Mouse (Mus musculus) hindbrain, embryonic 10.5 days (tissue): ENCODE measurements around the gene Proser3. TPM values are rescaled to one million over a fixed set of nuclear protein-coding genes. Genes with fewer than 3 reads are reported as not detected.

Experiments
- DNase-seq: peaks from one replicate; pipeline ENCODE4 v3.0.0-alpha.2; 2017; ENCODE audit warnings: low spot score
- H3K27ac ChIP-seq: fragments of 300-500 bp; sonication (generic); 2 replicates; pipeline ENCODE4 v1.5.1; 2016; ENCODE audit warnings: mild to moderate bottlenecking, moderate library complexity
- H3K27me3 ChIP-seq: fragments of 300-500 bp; sonication (generic); 2 replicates; pipeline ENCODE4 v1.6.1; 2016; ENCODE audit warnings: mild to moderate bottlenecking; ENCODE audit not compliant: poor library complexity, insufficient read depth, severe bottlenecking
- H3K36me3 ChIP-seq: fragments of 300-500 bp; sonication (generic); 2 replicates; pipeline ENCODE4 v1.6.1; 2016; ENCODE audit warnings: mild to moderate bottlenecking, moderate library complexity
- H3K4me1 ChIP-seq: fragments of 300-500 bp; sonication (generic); replicated peaks from 2 replicates; pipeline ENCODE4 v1.6.1; 2016; ENCODE audit warnings: mild to moderate bottlenecking
- H3K4me3 ChIP-seq: fragments of 300-500 bp; sonication (generic); 2 replicates; pipeline ENCODE4 v1.5.1; 2016; ENCODE audit warnings: mild to moderate bottlenecking, moderate library complexity
- H3K9me3 ChIP-seq: fragments of 300-500 bp; sonication (generic); 2 replicates; pipeline ENCODE4 v1.6.1; 2016; ENCODE audit warnings: mild to moderate bottlenecking, moderate library complexity
- WGBS: fragments of 180-500 bp; shearing (Covaris S2); methylation state at CpG from one replicate; pipeline ENCODE4 v1.1.7; 2016; 5-methylcytosine and 5-hydroxymethylcytosine counted together
- polyA plus RNA-seq: library from polyadenylated mRNA; unstranded; fragments of >200 nt; fragmentation: Nextera tagmentation; extraction: Ambion mirVana; gene quantifications from 2 replicates; pipeline ENCODE4 v1.2.1, GENCODE M21; 2016

Gene Proser3
- polyA plus RNA-seq, result 13.8 and 15.1 TPM in 2 replicates

DNA sequence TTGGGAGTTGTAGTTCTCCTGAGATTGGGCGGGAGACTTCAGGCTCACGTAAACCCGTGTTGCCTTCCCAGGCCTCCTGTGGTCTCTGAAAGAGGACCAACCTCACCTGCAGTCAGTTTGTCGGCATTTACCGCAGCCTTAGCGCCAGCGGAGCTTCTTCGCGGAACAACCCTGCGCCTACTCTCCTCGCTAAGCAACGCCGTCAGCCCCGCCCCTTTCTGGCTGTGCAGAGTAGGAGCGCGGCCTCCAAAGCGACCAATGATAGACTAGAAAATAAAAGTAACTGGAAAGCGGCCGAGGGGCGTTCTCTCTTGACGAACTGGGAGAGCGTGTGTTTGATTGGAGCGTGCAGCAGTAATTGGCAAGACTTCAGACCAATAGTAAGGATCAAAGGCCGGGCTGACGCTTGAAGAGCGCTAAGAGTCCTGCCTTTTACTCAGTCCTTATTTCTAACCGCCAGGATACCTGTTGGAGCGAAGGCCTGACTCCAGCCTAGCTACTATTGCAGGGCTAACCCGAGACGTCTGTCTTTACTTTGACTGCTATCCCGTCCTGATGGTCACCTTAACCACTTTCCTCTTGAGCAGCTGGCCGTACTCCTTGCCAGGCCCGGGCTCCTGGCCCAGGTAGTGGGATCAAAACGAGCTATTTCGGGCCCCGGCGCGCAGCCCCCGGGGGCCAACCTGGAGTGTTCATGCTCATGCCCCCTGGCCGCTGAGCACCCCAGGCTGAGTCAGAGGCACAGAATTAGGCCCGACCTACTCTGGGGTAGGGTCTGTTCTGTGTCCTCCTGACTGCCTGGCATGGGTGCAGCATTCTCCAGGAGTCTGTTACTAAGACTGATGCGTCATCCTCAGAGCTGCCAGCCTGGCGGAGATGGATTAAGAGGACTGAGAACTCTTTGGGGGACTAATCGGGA, at the start of gene Proser3, which contains the start of gene Hspb6:
TSS of gene Proser3 (minus strand) at position 198 of the 919 bp plus-strand sequence.
TSS of gene Hspb6 (plus strand) at position 77 of the 919 bp plus-strand sequence.
- peak; percentile 95 for DNase-seq
- Histone ChIP-seq H3K4me1 (peaks cover 19% of the 10 kb centered on the region), H3K9me3 (no peaks in the 10 kb centered on the region), H3K27me3 (peaks cover 6% of the 10 kb centered on the region; the same call in 1 of the 2 replicates), H3K4me3 (peak within 1 kb of the TSS; percentile 68), H3K27ac (peak within 1 kb of the TSS; percentile 96), H3K36me3 (peaks cover 56% of the 10 kb centered on the region)
- WGBS, result under 1% methylated on average over 44 of the region's 44 CpGs

DNA sequence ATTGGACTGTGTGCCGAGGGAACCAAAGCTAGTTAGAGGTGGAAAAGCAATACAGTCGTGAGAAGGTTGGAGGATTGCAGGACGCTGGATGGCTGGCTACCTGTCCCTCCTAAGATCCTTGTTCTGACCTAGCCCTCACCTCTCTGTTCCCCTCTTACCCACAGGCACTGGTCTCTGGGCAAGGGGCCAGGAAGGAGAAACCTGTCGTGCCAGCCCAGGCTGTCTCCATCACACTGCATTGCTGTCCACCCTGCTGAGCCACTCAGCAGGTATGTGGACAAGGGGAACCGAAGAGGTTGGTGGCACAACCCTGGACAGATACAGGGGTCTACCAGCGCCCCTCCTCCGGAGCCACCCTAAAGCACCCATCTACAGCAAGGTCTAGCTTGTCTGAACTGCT, 48.6 kb upstream of the Proser3 start:
- no peak overlapping the region; the same call in 1 of the 2 replicates for H3K4me3 ChIP-seq
- H3K4me1 ChIP-seq, result peaks cover 14% of the 10 kb centered on the region
- no peak for DNase-seq
- H3K27me3 ChIP-seq, result no peaks in the 10 kb centered on the region
- H3K36me3 ChIP-seq, result no peaks in the 10 kb centered on the region
- H3K27ac ChIP-seq, result no peak overlapping the region
- H3K9me3 ChIP-seq, result no peaks in the 10 kb centered on the region
- 80% methylated on average over 7 of the region's 7 CpGs for WGBS

DNA sequence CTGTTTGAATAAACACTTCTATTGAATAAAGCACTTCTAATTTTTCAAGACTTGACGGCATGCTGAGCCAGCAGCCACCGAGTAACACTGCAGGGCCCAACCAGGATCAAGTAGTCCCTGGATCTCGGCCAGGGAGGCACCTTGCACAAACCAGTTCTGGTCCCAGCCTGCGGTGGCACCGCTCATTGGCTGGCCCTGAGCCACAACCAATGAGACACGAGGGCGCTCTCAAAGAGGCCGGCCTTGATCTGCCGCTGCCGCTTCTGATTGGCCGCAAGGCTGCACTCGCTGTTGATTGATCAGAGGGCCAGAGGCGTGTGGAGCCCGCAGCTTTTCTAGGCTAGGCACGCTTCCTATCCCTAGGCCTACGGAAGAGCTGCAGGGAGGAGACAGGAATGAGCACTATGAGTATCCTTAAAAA, 47.8 kb upstream of the Proser3 start:
- Histone ChIP-seq H3K4me1 (peaks cover 17% of the 10 kb centered on the region), H3K9me3 (no peaks in the 10 kb centered on the region), H3K4me3 (peak overlapping the region; percentile 20), H3K27me3 (no peaks in the 10 kb centered on the region), H3K27ac (no peak overlapping the region; the same call in 1 of the 2 replicates), H3K36me3 (no peaks in the 10 kb centered on the region)
- WGBS, result 3% methylated on average over 16 of the region's 16 CpGs
- peak; percentile 84 for DNase-seq

DNA sequence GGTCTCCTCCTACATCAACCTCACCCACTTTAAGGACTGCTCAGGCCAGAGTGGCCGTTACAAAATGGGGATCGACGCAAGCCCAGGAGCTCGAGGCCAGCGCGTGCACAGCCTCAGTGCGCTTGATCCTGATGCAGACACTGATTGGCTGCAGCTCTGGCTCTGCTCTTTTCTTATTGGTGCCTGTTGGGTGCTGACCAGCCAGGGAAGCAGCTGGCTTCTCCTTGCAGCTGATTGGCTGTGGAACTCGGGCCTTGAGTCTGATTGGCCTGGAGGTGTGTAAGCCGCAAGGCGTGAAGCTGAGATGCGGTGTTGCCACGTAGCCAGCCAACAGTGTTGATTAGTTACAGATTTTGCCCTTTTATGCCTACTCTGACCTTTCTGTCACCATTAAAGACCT, 46.7 kb upstream of the Proser3 start, which contains the start of gene Zbtb32:
TSS of gene Zbtb32 (minus strand) at position 124 of the 400 bp plus-strand sequence.
- no peak within 1 kb of the TSS; the same call in 1 of the 2 replicates for H3K27ac ChIP-seq

GRCm38 (mm10) chr7:30596811-30597210, 44.7 kb upstream of the Proser3 start:
- no peaks in the 10 kb centered on the region for H3K9me3 ChIP-seq
- DNase-seq, result no peak
- H3K27ac ChIP-seq, result no peak overlapping the region
- 83% methylated on average over 5 of the region's 5 CpGs for WGBS
- H3K4me1 ChIP-seq, result peaks cover 24% of the 10 kb centered on the region
- no peaks in the 10 kb centered on the region for H3K36me3 ChIP-seq
- no peak overlapping the region for H3K4me3 ChIP-seq
- H3K27me3 ChIP-seq, result no peaks in the 10 kb centered on the region

More for the DNA sequence above, 46.7 kb upstream of the Proser3 start, which contains the start of gene Zbtb32:
- H3K4me1 ChIP-seq, result peaks cover 20% of the 10 kb centered on the region
- DNase-seq, result no peak
- no peaks in the 10 kb centered on the region for H3K27me3 ChIP-seq
- peak within 1 kb of the TSS; percentile 20 for H3K4me3 ChIP-seq
- H3K9me3 ChIP-seq, result no peaks in the 10 kb centered on the region
- H3K36me3 ChIP-seq, result no peaks in the 10 kb centered on the region
- 94% methylated on average over 12 of the region's 12 CpGs for WGBS

DNA sequence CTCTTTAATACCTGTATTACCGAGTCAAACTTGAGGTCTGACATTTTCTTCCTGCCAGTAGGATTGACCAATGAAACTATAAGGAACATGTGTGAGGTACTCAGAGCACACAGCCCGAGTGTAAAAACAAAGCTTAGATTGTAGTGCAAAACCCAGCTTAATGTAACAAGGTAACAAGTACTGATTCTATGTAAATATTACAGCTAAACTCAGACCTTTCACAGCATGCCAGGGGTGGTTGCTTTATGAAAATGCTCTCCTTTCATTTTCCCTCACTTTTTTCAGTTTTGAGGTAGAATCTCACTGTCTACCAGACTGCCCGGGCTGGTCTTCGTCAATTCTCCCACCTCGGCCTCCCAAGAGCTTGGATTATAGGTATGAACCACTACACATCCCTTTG, 44.0 kb upstream of the Proser3 start:
- 84% methylated on average over 5 of the region's 5 CpGs for WGBS

GRCm38 (mm10) chr7:30594510-30595024, 42.5 kb upstream of the Proser3 start:
- 70% methylated on average over 4 of the region's 4 CpGs for WGBS
- Histone ChIP-seq H3K27me3 (no peaks in the 10 kb centered on the region), H3K4me3 (no peak overlapping the region), H3K36me3 (no peaks in the 10 kb centered on the region), H3K27ac (no peak overlapping the region), H3K9me3 (no peaks in the 10 kb centered on the region), H3K4me1 (peaks cover 21% of the 10 kb centered on the region)
- DNase-seq, result no peak

More for the DNA sequence above, 44.0 kb upstream of the Proser3 start:
- no peaks in the 10 kb centered on the region for H3K27me3 ChIP-seq
- DNase-seq, result no peak
- no peaks in the 10 kb centered on the region for H3K36me3 ChIP-seq
- H3K4me3 ChIP-seq, result no peak overlapping the region
- H3K9me3 ChIP-seq, result no peaks in the 10 kb centered on the region
- H3K27ac ChIP-seq, result no peak overlapping the region
- peaks cover 24% of the 10 kb centered on the region for H3K4me1 ChIP-seq

DNA sequence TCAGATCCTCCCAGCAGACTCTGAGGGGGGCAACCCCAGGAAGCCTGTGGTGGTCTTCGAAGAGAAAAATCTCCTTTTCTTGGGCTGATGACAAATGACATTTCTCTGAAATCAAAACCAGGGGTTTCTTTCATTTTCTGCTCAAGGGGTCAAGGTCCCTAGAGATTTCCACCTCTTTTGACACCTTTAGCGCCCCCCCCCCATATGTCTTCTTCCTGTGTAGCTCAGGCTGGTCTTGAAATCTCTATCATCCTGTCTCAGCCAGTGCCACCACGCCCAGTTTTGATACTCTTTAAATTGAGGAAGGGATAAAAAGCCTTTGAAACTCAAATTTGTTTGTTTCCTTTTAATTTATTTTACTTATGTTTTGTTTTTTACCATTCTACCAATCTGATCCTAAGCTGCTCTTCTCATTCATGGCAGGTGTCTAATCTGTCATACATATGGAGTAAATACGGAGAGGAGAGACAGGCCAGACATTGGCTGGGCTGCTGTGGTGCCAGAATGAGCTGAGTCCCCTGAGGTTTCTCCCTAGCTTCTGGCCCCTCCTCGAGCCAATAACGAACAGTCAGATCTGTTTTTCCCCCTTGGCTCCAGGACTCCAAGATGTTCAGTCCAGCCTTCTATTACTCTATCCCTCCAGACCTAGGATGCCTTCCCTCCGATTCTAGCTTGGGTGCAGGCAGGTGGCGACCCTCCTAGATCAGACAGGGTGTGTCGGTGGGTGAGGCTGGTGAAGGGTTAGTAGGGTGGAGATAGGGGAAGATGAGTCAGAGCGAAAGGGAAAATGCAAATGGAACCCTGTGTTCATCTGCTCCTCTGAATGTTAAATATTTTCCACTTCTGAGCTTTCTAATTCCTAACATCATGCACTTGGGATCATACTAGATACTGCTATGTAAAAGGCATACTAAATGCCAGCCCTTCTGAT, 41.7 kb upstream of the Proser3 start:
- no peak for DNase-seq
- no peak overlapping the region for H3K4me3 ChIP-seq
- H3K27ac ChIP-seq, result no peak overlapping the region
- H3K4me1 ChIP-seq, result peaks cover 19% of the 10 kb centered on the region
- no peaks in the 10 kb centered on the region for H3K27me3 ChIP-seq
- no peaks in the 10 kb centered on the region for H3K9me3 ChIP-seq
- H3K36me3 ChIP-seq, result no peaks in the 10 kb centered on the region
- WGBS, result 79% methylated on average over 10 of the region's 10 CpGs

DNA sequence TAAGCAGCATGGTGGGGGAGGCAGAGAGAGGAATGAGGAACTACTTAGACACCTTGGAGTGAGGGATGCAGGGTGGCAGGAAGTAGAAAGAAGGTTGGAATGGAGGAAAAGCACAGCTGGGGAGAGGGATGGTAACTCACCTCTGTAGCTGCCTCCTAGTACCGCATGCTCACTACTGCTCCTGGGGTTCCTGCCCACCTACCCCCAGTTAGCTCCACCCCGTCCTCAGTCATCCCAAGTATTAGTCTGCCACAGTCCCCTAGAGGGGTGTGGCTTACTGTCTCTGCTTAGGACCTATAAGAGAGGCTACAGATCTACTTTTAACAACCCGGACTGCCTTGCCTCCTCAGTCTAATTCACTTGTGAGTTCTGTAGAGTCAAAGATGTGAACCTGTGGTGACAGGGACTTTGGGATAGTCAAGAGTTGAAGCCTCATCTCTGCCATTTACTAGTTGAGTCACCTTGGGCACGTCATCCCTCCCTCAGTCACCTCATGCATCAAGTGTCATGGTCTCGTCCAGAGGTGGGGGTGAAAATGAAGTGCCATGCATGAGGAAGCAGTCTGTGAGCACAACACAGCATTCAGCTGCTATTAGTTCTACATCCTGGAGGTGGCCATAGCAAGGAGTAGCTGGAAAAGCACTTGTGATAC, 40.8 kb upstream of the Proser3 start:
- Histone ChIP-seq H3K9me3 (no peaks in the 10 kb centered on the region), H3K27ac (no peak overlapping the region), H3K27me3 (no peaks in the 10 kb centered on the region), H3K4me3 (no peak overlapping the region), H3K36me3 (no peaks in the 10 kb centered on the region), H3K4me1 (peaks cover 23% of the 10 kb centered on the region)
- WGBS, result 56% methylated on average over 5 of the region's 5 CpGs
- no peak for DNase-seq

DNA sequence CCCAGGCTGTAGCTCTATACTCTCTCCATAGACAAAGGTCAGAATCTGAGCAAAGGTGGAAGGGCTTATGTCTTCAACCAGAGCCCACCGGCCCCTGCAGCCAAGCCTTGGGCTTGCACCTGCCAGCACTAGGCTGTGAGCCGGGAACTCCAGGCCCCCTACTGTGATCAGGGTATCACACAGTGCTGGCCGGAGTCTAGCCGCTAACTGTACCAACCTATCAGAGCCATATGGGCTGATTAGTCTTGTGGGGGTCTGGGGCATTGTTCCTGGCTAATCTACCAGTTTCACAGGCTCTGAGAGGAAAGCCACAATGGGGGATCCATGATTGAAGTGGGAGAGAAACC, 39.5 kb upstream of the Proser3 start:
- Histone ChIP-seq H3K4me1 (peaks cover 36% of the 10 kb centered on the region), H3K27ac (peak overlapping the region; percentile 23; the same call in 1 of the 2 replicates), H3K27me3 (no peaks in the 10 kb centered on the region), H3K4me3 (no peak overlapping the region), H3K36me3 (peaks cover 5% of the 10 kb centered on the region), H3K9me3 (no peaks in the 10 kb centered on the region)
- WGBS, result 52% methylated on average over 4 of the region's 4 CpGs
- DNase-seq, result no peak

- no peaks in the 10 kb centered on the region for H3K9me3 ChIP-seq
- DNase-seq, result no peak
- peaks cover 39% of the 10 kb centered on the region for H3K4me1 ChIP-seq
- WGBS, result 84% methylated on average over 9 of the region's 9 CpGs
- no peaks in the 10 kb centered on the region for H3K27me3 ChIP-seq
- H3K27ac ChIP-seq, result peak overlapping the region; percentile 23; the same call in 1 of the 2 replicates
- peaks cover 10% of the 10 kb centered on the region for H3K36me3 ChIP-seq
- no peak overlapping the region for H3K4me3 ChIP-seq
These were observed 39.0 kb upstream of the Proser3 start for GRCm38 (mm10) chr7:30590927-30591604.
